Mouse (Mus musculus) kidney, postnatal 0 days (tissue): Measurements from ENCODE around the gene Csrnp3. TPM values are rescaled to one million over a fixed set of nuclear protein-coding genes. Genes with fewer than 3 reads are reported as not detected.

Source experiments
- ATAC-seq: fragments of 200-750 bp; cut with Nextera tagmentation; replicated peaks from 2 replicates; pipeline ENCODE4 v1.8.0; 2017; ENCODE audit warnings: low read depth, moderate number of reproducible peaks, moderate TSS enrichment, moderate library complexity; ENCODE audit not compliant: low FRiP score
- DNase-seq: peaks from one replicate; pipeline ENCODE4 v3.0.0-alpha.2; 2016; ENCODE audit warnings: low spot score
- H3K27ac ChIP-seq: fragments of 300-500 bp; sonication (generic); 2 replicates; pipeline ENCODE4 v1.5.1; 2014; ENCODE audit warnings: mild to moderate bottlenecking
- H3K27me3 ChIP-seq: fragments of 300-500 bp; sonication (generic); 2 replicates; pipeline ENCODE4 v1.6.1; 2014; ENCODE audit warnings: low read length, mixed read lengths; ENCODE audit not compliant: insufficient read depth
- H3K36me3 ChIP-seq: fragments of 300-500 bp; sonication (generic); 2 replicates; pipeline ENCODE4 v1.6.1; 2014; ENCODE audit warnings: low read length, mixed read lengths; ENCODE audit not compliant: insufficient read depth
- H3K4me1 ChIP-seq: fragments of 300-500 bp; sonication (generic); replicated peaks from 2 replicates; pipeline ENCODE4 v1.6.1; 2014; ENCODE audit warnings: antibody characterized with exemption, low read length, mixed read lengths; ENCODE audit not compliant: insufficient read depth
- H3K4me2 ChIP-seq: fragments of 300-500 bp; sonication (generic); 2 replicates; pipeline ENCODE4 v1.6.1; 2014; ENCODE audit warnings: mild to moderate bottlenecking, low read length, moderate library complexity, mixed read lengths
- H3K4me3 ChIP-seq: fragments of 300-500 bp; sonication (generic); replicated peaks from 2 replicates; pipeline ENCODE4 v1.5.1; 2014; ENCODE audit warnings: low read depth, low read length
- H3K9ac ChIP-seq: fragments of 300-500 bp; sonication (generic); 2 replicates; pipeline ENCODE4 v1.6.1; 2014; ENCODE audit warnings: low read depth, low read length
- H3K9me3 ChIP-seq: fragments of 300-500 bp; sonication (generic); replicated peaks from 2 replicates; pipeline ENCODE4 v1.6.1; 2016; ENCODE audit warnings: low read length, inconsistent platforms, mixed read lengths
- CTCF ChIP-seq: IDR thresholded peaks from 2 replicates; pipeline ENCODE4 v1.5.1; 2016; ENCODE audit warnings: antibody characterized with exemption, low read depth, mild to moderate bottlenecking, moderate library complexity
- WGBS: fragments of 180-500 bp; shearing (Covaris S2); extraction: QIAGEN DNeasy Blood & Tissue Kit; methylation state at CpG from one replicate; pipeline ENCODE4 v1.1.7; 2014; 5-methylcytosine and 5-hydroxymethylcytosine counted together
- polyA plus RNA-seq: library from polyadenylated mRNA; unstranded; fragments of >200 nt; fragmentation: Nextera tagmentation; extraction: Ambion mirVana; gene quantifications from 2 replicates; pipeline ENCODE4 v1.2.1, GENCODE M21; 2015

Gene Csrnp3
- polyA plus RNA-seq, 1 experiment from 2014 or later: 1.5 TPM

- DNase-seq (no peak), ATAC-seq (no peak)
- H3K27ac ChIP-seq: no peak overlapping the region
- H3K9me3 ChIP-seq: no peaks in the 10 kb centered on the region
- 93% methylated on average over 2 of the region's 2 CpGs for whole genome bisulfite sequencing
- no peak overlapping the region for H3K9ac ChIP-seq
- no peak overlapping the region for H3K4me2 ChIP-seq
- no peak overlapping the region for H3K4me3 ChIP-seq
- H3K27me3 ChIP-seq: no peaks in the 10 kb centered on the region
- H3K4me1 ChIP-seq: no peaks in the 10 kb centered on the region
- no peak for TF ChIP-seq CTCF
- H3K36me3 ChIP-seq: no peaks in the 10 kb centered on the region
Measured at GRCm38 (mm10) chr2:66080731-66081130, 235.2 kb downstream of the Csrnp3 start.

Other genes starting within 250 kb of the Csrnp3 start
- gene Scn2a, start 225.0 kb upstream of the Csrnp3 start, polyA plus RNA-seq: 1.9 and 2.3 TPM in 2 replicates